Mouse (Mus musculus): ENCODE results near the gene Snx21.

DNA sequence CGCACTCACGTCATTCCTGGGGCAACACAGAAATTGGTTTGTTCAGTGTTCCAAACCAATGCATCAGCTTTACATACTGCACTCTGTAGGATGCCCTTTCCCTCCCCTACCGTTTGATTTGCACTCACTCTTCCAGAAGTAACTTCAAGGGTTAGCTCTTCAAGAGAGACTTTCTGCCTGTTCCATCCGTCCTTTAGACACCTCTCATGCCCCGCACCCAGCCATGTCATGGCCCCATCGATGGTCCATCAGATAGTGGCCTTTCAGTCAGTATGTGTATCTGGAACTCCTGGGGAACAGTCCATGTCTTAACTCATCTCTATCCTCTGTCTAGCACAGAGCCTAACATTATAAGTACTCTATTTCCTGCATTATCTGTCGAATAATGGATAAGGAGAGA, 23.0 kb upstream of the Snx21 start:
- no peak for TF ChIP-seq SRF (IDR thresholded peaks at IDR 0.05; ENCODE audit: control insufficient read depth, insufficient read length, low read depth)
- TF ChIP-seq USF1 (IDR thresholded peaks at IDR 0.05; ENCODE audit: low read depth) = no peak
- no peak for TF ChIP-seq TCF12 (IDR thresholded peaks at IDR 0.05; ENCODE audit: insufficient read depth, poor library complexity, severe bottlenecking)
- no peak for TF ChIP-seq POLR2A (IDR thresholded peaks at IDR 0.05; ENCODE audit: insufficient read length, low read depth)
- TF ChIP-seq CEBPB (IDR thresholded peaks at IDR 0.05; ENCODE audit: insufficient read depth, poor library complexity, severe bottlenecking) = no peak
- no peak for TF ChIP-seq E2F4 (IDR thresholded peaks at IDR 0.05; ENCODE audit: insufficient read depth)
- no peak for TF ChIP-seq MAX (IDR thresholded peaks at IDR 0.05; ENCODE audit: low read depth)
- TF ChIP-seq TCF3 (IDR thresholded peaks at IDR 0.05; ENCODE audit: insufficient read length, low read depth) = no peak
- TF ChIP-seq POLR2AphosphoS2 (IDR thresholded peaks at IDR 0.05; ENCODE audit: insufficient read length, low read depth) = no peak

All from myocyte (in vitro differentiated cells).